Mouse (Mus musculus) cerebellum, adult 2 months (tissue): ENCODE measurements around the gene Hapln2.

Experiments used
- CTCF ChIP-seq: fragments of 200-500 bp; IDR thresholded peaks from 2 replicates; pipeline ENCODE4 v1.5.1; 2011; ENCODE audit warnings: low read depth, mild to moderate bottlenecking, control low read depth, low read length, moderate library complexity, borderline replicate concordance; ENCODE audit not compliant: insufficient read depth
- POLR2A ChIP-seq: fragments of 200-500 bp; IDR thresholded peaks from 2 replicates; pipeline ENCODE4 v1.6.1; 2011; ENCODE audit warnings: low read length, control low read depth, borderline replicate concordance; ENCODE audit not compliant: insufficient read depth

DNA sequence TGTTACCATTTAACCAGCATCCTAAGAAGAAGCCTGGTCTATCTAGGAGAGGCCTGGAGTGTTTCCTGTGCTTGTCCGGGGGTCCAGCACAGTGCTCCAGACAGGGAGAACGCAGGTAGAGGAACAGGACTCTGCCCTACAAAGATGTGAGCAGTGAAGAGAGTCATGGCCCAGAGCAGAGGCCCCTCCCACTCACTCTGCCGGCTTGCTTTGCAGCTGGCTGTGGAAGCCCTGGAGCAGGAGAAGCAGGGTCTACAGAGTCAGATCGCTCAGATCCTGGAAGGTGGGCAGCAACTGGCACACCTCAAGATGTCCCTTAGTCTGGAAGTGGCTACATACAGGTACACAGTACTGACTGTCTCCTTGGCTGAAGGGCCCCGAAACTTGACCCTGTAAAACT, 54.6 kb downstream of the Hapln2 start:
- TF ChIP-seq POLR2A (no peak), CTCF (no peak)
